Mouse (Mus musculus): Measurements from ENCODE around the gene Trp53.
"Not testable (repeated sequence)": the region's sequence is repeated elsewhere in the genome, so short reads cannot be mapped to it uniquely, and the experiment has no call there.

Gene Trp53

DNA sequence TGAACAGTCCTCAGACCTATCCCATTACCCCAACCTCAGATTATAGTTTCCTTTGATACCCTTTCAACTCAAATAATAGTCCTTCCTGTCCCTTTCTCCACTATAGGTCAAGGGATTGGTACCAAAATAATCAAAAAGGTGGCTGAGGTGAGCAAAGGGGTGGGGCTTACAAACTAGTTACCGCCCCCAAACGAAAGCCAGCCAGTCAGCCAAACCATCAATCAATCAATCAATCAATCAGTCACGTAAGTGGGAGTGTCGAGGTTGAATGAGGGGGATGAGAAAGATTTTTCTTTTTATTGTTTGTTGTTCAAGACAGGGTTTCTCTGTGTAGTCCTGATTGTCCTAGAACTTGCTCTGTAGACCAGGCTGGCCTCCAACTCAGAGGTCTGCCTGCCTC is 42.8 kb downstream of the Trp53 start:
- in situ Hi-C loops (cut with MseI, MboI), result no loop called here

DNA sequence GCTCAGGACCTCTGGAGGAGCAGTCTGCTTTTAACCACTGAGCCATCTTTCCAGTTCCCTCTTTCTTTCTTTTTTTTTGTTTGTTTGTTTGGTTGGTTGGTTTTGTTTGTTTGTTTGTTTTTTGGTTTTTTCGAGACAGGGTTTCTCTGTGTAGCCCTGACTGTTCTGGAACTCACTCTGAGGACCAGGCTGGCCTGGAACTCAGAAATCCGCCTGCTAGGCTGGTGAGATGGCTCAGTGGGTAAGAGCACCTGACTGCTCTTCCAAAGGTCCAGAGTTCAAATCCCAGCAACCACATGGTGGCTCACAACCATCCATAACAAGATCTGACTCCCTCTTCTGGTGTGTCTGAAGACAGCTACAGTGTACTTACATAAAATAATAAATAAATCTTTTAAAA is 44.2 kb downstream of the Trp53 start:
- in situ Hi-C loops (cut with MseI, MboI), result not testable (repeated sequence)

GRCm38 (mm10) chr11:69628286-69628685 is 48.1 kb downstream of the Trp53 start:
- in situ Hi-C loops (cut with MseI, MboI), result no loop called here

DNA sequence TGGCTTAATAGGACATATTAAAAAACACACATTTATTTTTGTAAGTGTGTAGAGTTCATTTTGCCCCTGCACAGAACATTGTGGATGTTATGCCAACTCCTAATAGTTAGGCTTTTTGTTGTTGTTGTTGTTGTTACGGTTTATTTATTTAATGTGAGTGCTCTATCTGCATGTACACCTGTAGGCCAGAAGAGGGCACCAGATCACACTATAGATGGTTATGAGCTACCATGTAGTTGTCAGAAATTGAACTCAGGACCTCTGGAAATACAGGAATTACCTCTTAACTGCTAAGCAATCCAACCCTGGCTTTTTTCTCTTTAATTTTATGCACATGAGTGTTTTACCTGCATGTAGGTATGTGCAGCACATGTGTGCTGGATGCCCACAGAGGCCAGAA is 49.6 kb downstream of the Trp53 start:
- in situ Hi-C loops (cut with MseI, MboI), result no loop called here

DNA sequence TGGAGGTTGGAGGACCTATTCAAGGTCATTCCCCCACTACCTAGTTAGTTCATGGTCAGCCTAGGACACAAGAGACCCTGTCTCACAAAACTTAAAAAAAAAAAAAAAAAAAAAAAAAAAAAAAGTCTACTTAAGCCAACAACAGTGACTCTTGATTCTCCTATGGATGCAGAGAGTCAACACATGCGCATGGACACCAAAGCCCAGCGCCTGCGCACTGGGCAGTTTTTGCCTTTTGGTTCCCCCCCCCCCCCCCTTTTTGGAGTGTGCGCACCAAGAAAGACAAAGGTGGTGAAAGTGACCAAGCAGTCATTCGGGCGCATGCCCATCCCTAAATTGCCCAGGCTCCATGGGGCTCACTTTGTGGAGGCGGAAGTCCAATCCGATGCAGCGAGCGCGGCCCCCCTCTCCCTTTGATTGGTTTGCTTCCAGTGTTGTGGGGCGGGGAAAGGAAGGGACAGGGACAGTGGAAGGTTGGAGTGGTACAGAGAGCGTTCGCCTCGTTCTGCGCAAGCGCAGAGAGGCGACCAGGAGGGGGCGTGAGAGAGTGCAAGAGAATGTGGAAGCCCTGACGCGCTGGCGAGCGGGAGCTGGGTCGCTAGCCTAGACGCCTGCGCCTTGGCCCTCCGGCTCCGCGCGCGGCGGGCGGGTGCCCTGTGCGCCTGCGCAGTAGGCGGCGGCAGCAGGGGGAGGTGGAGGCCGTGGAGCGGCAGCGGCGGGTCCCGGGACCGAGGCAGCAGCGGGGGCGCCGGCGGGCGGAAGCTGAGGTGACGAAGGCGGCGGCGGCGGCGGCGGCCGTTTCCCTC is 52.3 kb downstream of the Trp53 start, which contains the start of gene Fxr2:
TSS of gene Fxr2 (plus strand) at position 707 of the 806 bp plus-strand sequence.
- in situ Hi-C loops (cut with MseI, MboI), result no loop called here

DNA sequence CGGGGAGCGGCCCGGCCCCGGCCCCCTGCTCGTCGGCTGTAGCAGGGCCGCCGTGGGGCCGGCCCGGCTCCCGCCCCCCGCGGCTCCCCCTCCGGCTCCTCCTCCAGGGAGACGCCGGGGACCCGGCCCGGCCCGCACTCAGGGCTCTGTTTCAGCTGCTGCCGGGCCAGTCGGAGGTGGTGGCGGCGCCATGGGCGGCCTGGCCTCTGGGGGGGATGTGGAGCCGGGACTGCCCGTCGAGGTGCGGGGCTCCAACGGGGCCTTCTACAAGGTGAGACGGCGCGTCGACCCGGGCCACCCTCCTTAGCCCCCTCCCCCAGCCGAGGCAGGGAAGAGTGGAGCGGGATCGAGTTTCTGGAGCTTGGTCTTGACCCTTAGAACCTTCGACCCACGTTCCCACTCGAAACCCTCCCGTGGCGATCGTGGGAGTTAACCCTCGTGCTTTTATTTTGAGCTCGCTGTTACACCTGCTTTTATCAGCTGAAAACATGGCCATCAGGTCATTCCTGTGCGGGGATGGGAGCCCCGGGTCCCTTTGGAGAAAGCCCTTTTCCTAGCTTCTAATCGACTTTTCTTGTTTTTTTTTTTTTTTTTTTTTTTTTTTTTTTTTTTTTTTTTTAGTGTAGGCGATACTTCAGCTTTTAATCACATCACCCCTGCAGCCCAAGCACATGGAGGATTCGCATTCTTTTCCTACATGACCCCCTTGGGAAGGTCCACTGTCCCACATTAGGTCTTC is 53.1 kb downstream of the Trp53 start:
- in situ Hi-C loops (cut with MseI, MboI), result no loop called here

- in situ Hi-C loops (cut with MseI, MboI), result no loop called here
Measured at GRCm38 (mm10) chr11:69635471-69635870, 55.3 kb downstream of the Trp53 start.
